Mouse (Mus musculus): ENCODE results near the gene Tmem81.
A peak's percentile ranks its signal among the peaks of the same experiment; 100 is the strongest.
"Not testable (repeated sequence)": the region's sequence is repeated elsewhere in the genome, so short reads cannot be mapped to it uniquely, and the experiment has no call there.

Tmem81 gene

DNA sequence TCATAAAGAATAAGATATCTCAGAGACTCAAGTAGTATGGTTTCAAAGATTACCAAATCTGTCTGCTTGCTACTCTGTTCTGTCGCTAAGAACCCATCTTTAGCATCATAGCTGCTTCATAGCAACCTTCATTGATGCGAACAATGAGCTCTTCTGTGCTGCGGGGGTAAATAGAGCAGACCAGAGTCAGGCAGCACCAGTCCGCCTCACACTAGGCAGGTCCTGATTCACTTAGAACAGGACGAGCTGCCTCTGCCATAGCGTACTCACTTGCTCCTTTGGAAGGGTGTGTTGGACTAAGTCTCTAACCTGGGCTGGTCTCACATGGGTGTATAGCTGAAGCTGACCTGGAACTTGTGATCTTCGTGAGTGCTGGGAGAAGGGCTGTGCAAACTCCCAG lies at the start of gene Tmem81:
Tmem81 (plus strand) TSS at position 173 of the 400 bp plus-strand sequence.
- no peak for DNase-seq (ENCODE audit: low read depth in 2 of 2, low spot score in 2 of 2)

DNA sequence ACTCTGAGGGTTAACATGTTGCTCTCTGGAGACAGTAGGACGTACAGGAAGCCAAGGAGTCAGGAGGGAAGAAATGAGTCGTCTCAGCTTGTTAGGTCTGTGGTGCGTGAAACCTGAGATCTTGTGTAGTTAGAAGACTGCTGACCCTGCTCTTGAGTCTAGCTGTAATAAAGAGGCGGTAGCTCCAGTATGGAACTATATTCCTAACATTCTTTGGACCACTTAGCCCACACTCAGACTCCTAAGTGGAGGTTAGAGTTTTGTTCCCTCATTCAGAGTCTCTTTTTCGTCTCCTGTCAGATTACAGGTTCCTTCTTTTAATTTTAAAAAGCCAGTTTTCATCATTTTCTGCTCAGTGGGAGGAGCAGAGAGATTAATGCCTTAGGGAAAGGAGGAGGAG lies 41.4 kb upstream of the Tmem81 start:
- DNase-seq (ENCODE audit: low read depth in 2 of 2, low spot score in 2 of 2), result no peak

DNA sequence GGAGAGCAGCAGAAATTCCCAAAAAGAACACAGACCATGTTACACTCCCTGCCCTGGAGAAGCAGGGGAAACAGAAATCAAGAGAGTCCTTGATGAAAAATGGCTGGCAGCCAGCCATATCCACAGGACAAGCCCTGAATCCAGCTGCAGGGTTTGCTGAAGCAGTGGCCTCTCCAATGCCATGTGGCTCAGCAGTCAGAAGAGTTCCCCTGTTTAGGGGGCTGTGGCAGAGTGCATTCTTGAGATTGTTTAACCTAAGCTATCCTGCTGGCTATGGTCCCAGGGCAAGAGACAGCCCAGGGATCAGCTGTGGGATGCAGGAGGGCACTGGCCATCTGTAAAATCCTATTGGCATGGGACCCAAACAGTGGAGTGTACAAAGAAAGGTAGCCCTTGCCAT lies 37.1 kb upstream of the Tmem81 start:
- no peak for DNase-seq (ENCODE audit: low read depth in 2 of 2, low spot score in 2 of 2)

DNA sequence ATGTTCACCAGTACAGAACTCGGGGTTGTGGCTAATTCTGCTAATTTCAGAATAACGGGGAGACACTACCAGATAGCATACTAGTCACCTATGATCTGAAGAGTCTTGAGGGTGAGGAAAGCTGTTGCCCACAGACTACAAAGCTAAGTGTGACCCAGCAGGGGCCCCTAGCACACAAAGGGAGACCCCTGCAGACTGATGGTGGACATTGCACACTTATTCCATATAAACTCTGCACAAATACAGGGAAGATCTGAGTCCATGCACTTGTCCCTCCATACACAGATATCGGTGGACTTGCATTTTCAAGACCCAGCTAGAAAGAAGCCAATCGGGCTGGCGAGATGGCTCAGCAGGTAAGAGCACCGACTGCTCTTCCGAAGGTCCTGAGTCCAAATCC lies 36.5 kb upstream of the Tmem81 start:
- DNase-seq (ENCODE audit: low read depth in 2 of 2, low spot score in 2 of 2), result no peak

DNA sequence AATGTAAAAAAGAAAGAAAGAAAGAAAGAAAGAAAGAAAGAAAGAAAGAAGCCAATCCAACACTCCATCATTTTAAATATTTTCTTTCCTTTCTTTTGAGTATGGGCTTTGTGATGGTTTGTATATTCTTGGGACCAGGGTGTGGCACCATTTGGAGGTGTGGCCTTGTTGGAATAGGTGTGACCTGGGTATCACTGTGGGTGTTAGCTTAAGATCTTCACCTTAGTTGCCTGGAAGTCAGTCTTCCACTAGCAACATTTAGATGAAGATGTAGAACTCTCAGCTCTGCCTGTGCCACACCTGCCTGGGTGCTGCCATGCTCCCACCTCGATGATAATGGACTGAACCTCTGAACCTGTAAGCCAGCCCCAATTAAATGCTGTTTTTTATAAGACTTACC lies 36.0 kb upstream of the Tmem81 start:
- not testable (repeated sequence) for DNase-seq (ENCODE audit: low read depth in 2 of 2, low spot score in 2 of 2)

DNA sequence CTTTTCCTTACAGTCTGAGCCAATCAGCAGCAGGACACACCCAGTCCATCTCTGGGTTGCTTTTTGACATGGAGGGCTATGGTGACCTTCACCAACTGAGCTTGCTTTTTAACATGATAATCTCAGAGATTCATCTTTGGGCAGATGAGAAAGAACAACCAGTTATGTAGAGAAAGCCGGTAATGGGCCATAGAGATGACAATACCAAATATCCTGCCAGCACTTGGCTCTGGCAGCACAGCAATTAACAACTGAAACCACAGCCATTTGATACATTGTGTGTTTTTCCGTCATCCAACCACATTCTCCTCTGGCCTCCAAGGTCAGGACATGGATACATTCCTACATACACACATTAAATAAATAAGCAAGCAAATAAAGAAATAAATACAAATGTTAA lies 35.0 kb upstream of the Tmem81 start:
- no peak for DNase-seq (ENCODE audit: low read depth in 2 of 2, low spot score in 2 of 2)

DNA sequence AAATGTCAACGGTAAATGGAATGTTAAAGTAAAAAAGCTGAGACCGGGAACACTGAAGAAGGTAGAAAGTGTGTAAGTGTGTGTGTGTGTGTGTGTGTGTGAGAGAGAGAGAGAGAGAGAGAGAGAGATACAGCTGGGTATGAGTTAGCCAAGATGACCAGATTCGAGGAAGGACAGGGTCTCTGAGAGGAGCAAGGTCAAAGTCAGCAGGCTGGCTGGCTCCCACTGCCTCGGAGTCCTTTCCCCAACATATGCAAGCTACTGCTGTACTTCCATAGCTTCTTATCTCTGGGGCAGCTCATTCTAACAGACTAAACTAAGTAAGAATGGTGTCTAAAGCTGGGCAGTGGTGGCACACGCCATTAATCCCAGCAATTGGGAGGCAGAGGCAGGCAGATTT lies 34.5 kb upstream of the Tmem81 start:
- DNase-seq (ENCODE audit: low read depth in 2 of 2, low spot score in 2 of 2), result no peak

DNA sequence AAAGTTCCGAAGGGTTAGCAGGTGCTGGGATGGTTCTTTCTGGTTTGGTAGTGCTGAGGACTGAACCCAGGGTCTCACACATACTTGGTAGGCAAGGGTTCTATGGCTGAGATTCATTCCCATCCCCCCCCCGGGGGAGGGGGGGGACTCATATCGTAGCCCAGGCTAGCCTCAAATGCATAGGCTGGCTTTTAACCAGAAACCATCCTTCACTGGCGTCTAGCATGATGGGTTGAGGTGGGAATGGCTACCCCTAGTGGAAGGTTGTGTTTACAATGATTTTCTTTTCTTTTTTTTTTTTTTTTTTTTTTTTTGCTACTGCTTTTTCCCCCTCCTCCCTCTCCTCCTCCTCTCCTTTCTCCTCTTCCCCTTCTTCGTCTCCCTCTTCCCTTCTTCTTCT lies 33.5 kb upstream of the Tmem81 start:
- no peak for DNase-seq (ENCODE audit: low read depth in 2 of 2, low spot score in 2 of 2)

DNA sequence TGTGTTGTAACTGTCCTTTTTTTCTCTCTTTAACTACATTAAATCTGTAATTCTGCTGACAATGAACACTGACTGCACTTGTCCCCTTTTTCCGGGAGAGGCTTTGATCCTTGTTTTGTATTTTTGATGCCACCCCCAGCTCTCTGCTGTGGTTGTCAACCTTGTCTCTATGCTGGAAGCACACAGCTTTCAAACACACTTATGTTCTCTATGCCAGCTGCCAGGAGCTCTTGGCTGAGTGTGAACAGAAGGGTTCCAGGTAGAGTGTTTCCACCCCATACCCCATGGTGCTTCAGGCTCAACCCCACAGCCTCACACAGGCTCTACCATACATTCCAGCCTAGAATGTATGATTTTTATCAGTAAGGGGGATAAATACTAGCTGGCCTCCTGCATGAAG lies 31.5 kb upstream of the Tmem81 start:
- DNase-seq (ENCODE audit: low read depth in 2 of 2, low spot score in 2 of 2), result no peak

DNA sequence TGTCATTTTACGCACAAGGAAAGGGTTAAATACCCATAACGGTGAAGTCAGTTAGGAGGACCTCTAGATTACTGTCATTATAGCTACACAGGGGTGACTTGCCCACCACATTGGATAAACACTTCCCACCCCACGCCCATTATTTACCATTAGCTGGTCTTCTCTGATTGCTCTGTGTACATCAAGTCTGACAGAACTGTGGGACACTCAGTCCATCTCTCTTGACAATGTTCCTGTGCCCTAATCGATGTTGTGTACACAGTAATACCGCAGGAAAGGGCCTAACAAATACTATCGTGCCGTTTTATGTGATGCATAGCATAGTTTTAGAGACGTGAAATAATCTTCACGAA lies 29.5 kb upstream of the Tmem81 start:
- no peak for DNase-seq (ENCODE audit: low read depth in 2 of 2, low spot score in 2 of 2)

DNA sequence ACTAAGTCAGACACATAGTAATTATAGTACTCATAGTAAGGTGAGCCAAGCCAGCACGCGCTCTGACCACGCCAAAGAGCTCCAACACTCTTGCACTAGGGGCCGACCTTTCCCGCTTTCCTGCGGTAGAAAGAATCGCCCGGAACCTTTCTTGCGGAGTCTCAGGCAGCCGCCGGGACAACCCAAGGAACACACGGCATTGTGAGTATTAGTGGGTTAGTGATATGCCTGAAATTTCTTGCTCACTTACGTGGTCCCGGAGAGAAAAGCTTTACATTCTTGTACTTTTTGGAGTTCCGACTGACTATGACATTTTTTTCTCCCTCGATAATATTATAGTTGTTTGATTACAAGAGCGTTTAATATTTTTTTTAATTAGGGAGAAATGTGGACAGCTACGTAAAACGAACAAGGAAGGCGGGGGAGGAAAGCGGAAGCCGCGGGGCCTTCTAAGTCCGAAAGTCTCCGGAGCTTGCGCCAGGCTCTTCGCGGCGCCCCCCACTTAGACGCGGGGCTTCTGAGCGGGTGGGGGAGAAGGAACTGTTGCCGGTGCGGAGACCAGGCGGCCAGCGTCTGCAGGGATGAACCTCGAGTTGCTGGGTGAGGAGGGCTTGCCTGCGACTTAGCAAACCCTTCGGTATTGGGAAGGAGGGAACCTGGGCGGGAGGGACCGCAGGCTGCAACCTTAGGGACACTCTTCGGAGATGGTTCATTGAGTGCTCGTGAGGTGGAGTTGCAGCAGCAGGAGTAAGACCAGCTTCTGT lies 28.9 kb upstream of the Tmem81 start, which contains the start of gene Rbbp5:
Rbbp5 (plus strand) TSS at position 438 of the 764 bp plus-strand sequence.
- peak; percentile 83 to 85 for DNase-seq (ENCODE audit: low read depth in 2 of 2, low spot score in 2 of 2)

DNA sequence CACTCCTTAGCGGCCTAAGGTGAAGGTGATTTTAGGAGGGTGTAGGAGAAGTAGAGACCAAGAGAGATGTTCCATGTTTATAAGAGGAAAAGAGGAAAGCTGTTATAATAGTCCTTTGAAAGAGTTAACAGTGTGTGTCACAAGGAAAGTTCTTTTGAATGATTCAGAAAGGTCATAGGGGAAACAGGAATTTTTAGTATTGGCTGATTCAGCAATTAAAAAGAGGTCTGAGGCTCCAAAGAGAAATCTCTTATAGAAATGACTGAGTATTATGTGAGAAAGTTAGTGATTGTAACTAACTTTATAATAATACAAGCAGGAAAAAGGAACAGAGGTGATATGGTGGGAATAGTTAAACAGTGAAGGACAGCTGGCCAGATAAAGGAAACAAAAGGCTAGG lies 26.6 kb upstream of the Tmem81 start:
- DNase-seq (ENCODE audit: low read depth in 2 of 2, low spot score in 2 of 2), result no peak

DNA sequence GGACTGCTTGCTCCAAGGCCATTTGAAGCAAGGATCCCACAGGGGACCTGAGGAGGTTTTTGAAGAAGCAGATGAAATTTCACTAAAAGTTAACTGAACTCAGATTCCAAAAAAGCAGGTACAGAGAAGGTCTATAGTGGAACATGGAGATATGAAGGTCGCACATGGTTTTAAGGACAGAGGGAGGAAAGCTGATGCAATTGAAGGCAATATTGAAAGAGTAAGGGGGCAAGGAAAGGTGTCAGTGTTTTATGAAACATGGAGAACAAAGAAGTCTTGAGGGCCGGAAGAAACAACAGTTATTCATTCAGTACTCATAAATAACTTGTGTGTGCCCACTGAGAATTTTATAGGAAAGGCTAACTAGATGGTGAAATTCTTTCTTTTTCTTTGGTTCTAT lies 24.4 kb upstream of the Tmem81 start:
- no peak for DNase-seq (ENCODE audit: low read depth in 2 of 2, low spot score in 2 of 2)

DNA sequence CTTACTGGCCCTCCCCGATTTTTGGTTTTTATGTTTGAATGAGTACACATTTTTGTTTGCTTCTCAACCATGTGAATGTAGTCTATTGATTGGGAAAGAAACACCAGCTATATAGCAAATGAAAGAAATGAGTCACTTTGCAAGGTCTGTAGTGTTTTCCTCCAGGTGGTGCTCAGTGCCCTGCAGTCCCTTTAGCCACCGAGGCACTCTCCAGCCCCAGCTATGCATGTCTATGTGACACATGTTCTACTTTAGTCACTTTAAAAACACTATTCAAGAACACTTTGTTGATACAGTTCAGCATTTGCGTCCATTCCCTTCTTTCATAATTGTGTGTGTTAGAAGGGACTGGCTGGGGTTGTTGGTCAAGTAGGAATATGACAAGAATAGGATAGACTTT lies 22.8 kb upstream of the Tmem81 start:
- no peak for DNase-seq (ENCODE audit: low read depth in 2 of 2, low spot score in 2 of 2)

DNA sequence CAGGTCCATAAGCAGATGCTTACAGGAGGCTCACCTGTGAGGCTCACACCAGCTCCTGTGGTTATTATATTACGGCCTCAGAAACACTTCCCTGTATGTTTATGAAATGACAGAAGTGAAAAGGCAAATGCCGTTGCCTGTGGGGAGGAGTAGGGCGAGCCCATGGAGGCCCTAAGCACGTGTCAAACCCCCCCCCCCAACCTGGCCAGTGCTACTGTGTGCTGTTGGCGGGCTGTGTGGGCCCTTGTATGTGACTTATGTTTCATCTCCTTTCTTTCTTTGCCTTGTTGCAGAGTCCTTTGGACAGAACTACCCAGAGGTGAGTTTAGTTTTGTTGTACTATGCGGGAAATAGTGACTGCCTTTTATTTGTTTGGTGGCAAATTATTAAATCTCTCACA lies 22.3 kb upstream of the Tmem81 start:
- DNase-seq (ENCODE audit: low read depth in 2 of 2, low spot score in 2 of 2), result no peak

DNA sequence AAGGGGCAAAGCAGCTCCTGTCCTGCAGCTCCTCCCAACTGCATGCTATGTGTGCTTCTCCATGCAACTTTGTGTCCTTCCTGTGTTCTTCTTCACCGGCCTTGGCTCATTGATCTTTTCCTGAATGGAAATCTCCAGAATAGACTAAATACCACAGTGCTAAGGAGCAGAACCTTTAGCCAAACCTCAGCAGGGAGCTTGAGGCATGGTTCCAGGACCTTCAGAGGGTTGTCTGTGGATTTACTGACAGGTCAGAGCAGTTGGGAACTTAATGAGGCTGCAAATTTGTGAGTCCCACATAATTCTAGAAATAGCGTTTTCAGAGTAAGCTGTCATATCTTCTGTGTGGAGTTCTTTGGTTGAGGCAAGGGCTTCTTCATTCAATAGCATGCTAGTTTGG lies 5.5 kb upstream of the Tmem81 start:
- DNase-seq (ENCODE audit: low read depth in 2 of 2, low spot score in 2 of 2), result no peak

DNA sequence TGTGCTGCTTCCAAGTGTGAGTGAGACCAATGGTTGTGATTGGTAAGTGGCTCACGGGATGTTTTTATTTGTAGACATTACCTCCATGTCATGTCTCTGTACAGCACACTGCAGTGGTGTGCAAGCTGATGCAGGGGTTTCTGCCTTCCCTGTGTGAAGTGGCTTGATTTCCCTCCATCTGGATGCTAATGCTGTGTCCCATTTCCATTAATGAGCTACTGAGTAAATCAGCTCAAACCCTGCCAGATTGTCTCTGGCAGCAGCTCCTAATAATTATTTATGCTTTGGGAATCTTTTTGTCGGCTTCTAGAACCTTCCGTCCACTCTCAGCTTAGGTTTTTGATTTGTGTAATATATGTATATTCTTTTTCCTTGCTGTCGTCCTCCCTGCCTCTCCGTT lies 875 bp upstream of the Tmem81 start:
- DNase-seq (ENCODE audit: low read depth in 2 of 2, low spot score in 2 of 2), result no peak

DNA sequence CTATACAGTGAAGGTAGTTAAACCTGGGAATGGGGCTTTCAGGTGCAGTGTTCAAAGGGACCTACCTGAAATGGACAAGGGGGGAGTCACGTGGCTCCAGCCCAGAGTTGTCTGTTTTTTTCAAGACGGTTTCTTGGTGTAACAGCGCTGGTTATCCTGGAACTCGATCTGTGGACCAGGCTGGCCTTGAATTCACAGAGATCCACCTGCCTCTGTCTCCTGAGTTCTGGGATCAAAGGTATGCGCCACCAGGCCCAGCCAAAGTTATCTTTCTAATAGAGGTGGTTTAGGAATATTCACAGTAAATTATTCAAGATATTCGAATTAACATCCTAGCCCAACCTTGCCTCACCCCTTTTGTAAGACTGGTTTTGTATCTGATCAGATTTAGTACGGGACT lies 626 bp downstream of the Tmem81 start:
- DNase-seq (ENCODE audit: low read depth in 2 of 2, low spot score in 2 of 2), result no peak

DNA sequence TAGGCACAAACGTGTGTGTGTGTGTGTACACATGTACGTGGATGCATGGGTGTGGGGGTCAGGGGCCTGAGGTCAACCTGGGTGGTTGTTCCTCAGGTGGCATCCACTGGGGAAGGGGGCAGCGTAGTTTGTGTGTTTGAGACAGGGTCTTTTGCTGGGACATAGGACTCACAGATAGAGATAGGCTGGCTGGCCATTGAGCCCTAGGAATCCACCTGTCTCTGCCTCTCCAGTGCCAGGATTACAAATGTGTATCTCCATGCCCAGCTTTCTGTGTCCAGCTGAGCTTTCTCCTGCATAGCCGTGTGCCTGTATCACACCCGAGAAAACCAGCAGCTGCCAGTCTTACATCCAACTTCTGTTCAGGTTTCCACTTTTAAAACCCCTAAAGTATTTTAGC lies 3.7 kb downstream of the Tmem81 start:
- DNase-seq (ENCODE audit: low read depth in 2 of 2, low spot score in 2 of 2), result no peak

DNA sequence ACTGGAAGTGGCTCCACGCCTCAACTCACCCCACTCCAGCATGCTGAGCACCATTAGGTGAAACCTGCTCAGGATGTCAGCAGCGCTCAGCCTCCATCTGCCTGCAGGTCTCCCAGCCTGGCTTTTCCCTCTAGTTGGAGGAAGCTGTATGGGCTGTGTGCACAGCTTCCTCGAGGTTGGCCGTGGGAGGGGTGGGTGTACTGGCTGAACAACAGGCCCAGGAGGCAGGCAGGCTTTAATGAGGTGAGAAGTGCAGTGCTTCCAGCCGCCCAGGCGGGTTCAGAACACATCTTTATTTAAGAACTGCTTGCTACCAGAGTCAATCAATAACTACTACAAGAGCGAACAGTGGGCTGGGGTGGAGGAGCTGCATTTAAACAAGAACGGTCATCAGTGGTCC lies 5.5 kb downstream of the Tmem81 start:
- DNase-seq (ENCODE audit: low read depth in 2 of 2, low spot score in 2 of 2), result no peak

DNA sequence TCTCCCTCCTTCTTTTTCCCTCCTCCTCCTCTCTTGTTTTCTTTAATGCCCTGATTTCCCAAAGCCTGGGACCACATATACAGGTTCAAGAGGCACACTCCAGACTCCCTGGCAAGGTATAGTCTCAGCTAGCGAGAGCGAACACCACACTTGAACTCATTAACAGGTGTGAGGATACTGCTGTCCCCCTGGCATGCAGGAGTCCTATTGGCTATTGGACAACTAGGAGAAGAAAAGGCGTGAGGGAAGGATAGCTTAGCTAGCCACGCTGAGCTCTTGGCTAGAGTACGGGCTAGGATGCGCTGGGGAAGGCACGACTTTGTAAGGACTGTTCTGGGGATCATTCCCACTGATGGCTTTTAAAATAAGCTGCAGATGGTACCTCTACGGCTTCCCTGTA lies 6.1 kb downstream of the Tmem81 start:
- DNase-seq (ENCODE audit: low read depth in 2 of 2, low spot score in 2 of 2), result no peak

DNA sequence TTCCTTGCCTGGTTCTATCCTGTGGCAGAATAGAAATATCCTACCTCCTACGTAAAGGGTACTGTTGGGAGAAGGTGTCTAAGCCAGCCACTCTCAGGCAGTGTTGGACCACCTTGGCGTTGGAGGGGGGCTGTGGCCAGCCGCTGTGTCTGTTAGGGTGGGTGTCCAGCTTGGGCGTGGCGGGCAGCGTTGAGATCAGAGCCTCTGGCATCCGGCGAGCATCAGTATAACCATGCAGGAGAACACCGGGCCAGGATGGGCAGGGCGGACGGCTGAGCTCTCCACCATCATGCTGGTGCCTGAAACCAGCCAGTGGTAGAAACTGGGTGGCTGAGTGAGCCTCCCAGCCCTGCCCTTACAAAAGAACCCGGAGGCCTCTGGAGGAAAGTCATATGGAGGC lies 9.3 kb downstream of the Tmem81 start:
- DNase-seq (ENCODE audit: low read depth in 2 of 2, low spot score in 2 of 2), result no peak

DNA sequence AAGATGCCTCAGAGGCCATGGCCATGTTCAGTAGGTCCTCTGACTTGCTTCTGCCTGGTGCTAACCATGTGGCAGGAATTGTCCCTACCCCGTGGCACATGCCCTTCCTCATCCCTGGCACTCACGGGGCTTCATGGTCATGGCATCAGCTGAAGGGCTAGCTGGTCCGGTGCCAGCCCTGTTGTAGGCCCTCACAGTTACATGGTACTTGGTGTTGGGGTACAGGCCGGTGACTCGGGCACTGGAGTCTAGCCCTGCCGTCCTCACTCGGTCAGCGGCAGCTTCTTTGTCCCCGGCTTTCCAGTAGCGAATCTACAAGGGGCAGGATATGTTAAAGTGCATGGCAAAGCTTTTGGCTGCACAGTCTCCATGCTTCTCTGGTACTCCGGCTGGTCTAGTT lies 10.7 kb downstream of the Tmem81 start:
- no peak for DNase-seq (ENCODE audit: low read depth in 2 of 2, low spot score in 2 of 2)

DNA sequence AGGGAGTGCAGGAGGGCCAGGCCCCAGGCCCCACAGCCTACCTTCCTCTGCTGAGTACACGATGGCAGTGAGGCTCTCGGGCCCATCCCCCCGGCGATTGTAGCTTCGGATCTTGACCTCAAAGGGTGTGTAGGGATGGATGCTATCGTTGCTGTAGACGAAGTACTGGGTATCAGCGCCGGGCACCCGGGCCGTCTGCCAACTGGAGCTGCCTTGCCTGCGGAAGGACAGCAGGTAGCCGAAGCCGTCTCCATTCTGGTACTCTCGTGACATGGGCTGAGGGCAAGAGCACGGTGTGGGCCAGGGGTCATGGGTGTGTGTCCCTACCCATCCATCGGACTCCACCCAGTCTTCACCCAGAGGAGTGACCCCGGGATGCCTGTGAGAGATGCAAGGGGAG lies 12.6 kb downstream of the Tmem81 start:
- no peak for DNase-seq (ENCODE audit: low read depth in 2 of 2, low spot score in 2 of 2)

Data from CD8-positive naive resting alpha-beta T cell, adult 2 months (primary cell).